Comparison of ENCODE assay signal across 8 mouse cellular contexts in the genomic region with DNA sequence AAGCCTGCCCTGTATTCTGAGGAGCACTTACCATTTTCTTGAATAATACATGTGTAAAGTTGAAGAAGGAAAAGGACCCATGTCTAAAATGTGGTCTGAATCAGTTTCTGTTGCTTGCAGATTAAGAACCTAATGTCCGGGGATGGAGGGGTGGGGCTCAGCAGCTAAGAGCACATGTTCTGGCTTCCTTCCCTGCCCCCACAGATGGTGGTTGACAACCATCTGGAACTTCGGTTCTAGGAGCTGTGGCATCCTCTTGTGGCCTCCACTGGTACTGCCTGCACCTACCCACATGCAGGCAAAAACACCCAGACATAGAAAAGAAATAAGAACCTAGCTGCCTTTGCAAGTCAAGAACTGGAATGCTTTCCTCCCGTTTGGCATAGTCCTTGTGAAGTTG.
DNase-seq lines count a peak whose midpoint lies in the region; ATAC-seq and TF ChIP-seq lines count a peak whose summit lies in the region.

No protein-coding gene starts in this region.

- H3K4me1 ChIP-seq in liver, postnatal 0 days (ENCODE audit: insufficient read depth), result 0 out of 2 replicates have a peak, but pooled peaks cover 4% of the 10 kb centered on the region

- peak; percentile 95 for TF ChIP-seq CTCF in Patski (IDR thresholded peaks at IDR 0.05)
- TF ChIP-seq CTCF in liver, postnatal 0 days (IDR thresholded peaks at IDR 0.05; ENCODE audit: low read depth), result peak; percentile 95

- no peak overlapping the region for H3K9ac ChIP-seq in liver, postnatal 0 days (replicated peaks)

- in situ Hi-C loops in Patski (cut with MboI; ENCODE audit: low pct_unique_long_range_greater_than_20kb), result no loop called here

- H3K9me3 ChIP-seq in liver, postnatal 0 days (ENCODE audit: low read length), result no peaks in the 10 kb centered on the region

- CTCF ChIA-PET in Patski (lab: Charles Lee), result interaction anchor here (0.8 to 1.8 kb wide), 9 partner anchors 10 to 192 kb away, joined by 3 to 4 read pairs (median 4); no protein-coding TSS in a partner anchor

- H3K4me3 ChIP-seq in liver, postnatal 0 days (ENCODE audit: low read depth, low read length), result no peak overlapping the region

- H3K36me3 ChIP-seq in liver, postnatal 0 days (replicated peaks; ENCODE audit: insufficient read depth, low read length), result 0 out of 2 replicates have a peak, but pooled peaks cover 5% of the 10 kb centered on the region

- H3K27me3 ChIP-seq in Patski, result no peaks in the 10 kb centered on the region
- no peaks in the 10 kb centered on the region for H3K27me3 ChIP-seq in liver, postnatal 0 days (ENCODE audit: insufficient read depth, low read length)

- POLR2A ChIA-PET in Patski (lab: Charles Lee), result interaction anchor here (0.8 kb wide), 1 partner anchor 541 kb away, joined by 3 read pairs; no protein-coding TSS in a partner anchor

- no peak for TF ChIP-seq EP300 in liver, postnatal 0 days (IDR thresholded peaks at IDR 0.05; ENCODE audit: low read depth)

- 16% methylated on average over 3 of the region's 3 CpGs for WGBS in liver, postnatal 0 days (ENCODE audit: insufficient replicate concordance)

- no peak overlapping the region for H3K27ac ChIP-seq in liver, postnatal 0 days (ENCODE audit: low read depth)

- H3K4me2 ChIP-seq in liver, postnatal 0 days (ENCODE audit: low read depth, low read length), result no peak overlapping the region

- DNase-seq in A20 (ENCODE audit: low read depth, low spot score), result peak; percentile 67
- DNase-seq in Patski (ENCODE audit: low read depth, low spot score), result no peak
- peak; percentile 97 to 98 for DNase-seq in cerebellum, postnatal 10 days
- DNase-seq in gastrocnemius, adult 8-10 months (ENCODE audit: low spot score in 2 of 2), result peak; percentile 76 to 81
- peak; percentile 85 to 90 for DNase-seq in kidney, postnatal 4 days
- peak; percentile 82 for DNase-seq in liver, postnatal 0 days
- DNase-seq in retina, embryonic 14.5 days (ENCODE audit: low spot score), result peak; percentile 73
- peak; percentile 72 for DNase-seq in thymus, postnatal 25 days

- no peak for ATAC-seq in Patski
- peak; percentile 83 for ATAC-seq in liver, postnatal 0 days
